ENCODE assay signal across 12 mouse cellular contexts in the genomic region with DNA sequence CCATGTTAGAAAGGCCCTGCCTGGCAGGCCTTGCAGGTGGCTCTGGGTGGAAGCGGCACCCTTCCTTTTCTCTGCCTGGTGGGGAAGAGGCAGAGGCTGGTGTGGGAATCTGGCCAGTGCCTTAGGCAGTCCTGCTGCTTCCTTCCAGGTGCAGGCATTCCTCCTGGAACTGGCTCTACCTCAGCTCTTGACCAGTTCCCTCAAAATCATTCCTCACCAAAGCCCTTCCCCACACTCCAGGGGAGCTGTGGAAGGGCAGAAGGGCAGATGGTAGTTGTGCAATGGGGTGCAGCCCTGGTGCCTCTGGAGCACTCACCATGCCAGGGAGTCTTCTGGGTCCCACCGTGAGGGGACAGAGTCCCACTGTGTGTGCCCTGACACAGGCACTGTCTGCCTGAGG. TPM values are rescaled to one million over a fixed set of nuclear protein-coding genes. Genes with fewer than 3 reads are reported as not detected.
DNase-seq lines count a peak whose midpoint lies in the region; ATAC-seq and TF ChIP-seq lines count a peak whose summit lies in the region.
"Had no signal": no experiment of that assay in that cellular context is flagged by ENCODE, and none has a peak within 500 bp of the region (broad histone marks: within the 10 kb centered on the region; RNA-seq: fewer than 3 reads in every experiment).

No protein-coding gene starts in this region.

- no peak overlapping the region for H3K4me2 ChIP-seq in lung, embryonic 15.5 days
- H3K4me2 ChIP-seq in forebrain, postnatal 0 days (ENCODE audit: low read depth), result peak overlapping the region; percentile 34
- H3K4me2 ChIP-seq in stomach, embryonic 14.5 days (replicated peaks; ENCODE audit: low read depth, low read length), result no peak overlapping the region

- no peak overlapping the region for H3K9ac ChIP-seq in lung, embryonic 15.5 days
- no peak overlapping the region for H3K9ac ChIP-seq in forebrain, postnatal 0 days
- H3K9ac ChIP-seq in stomach, embryonic 14.5 days (replicated peaks; ENCODE audit: low read depth, low read length), result no peak overlapping the region

- TF ChIP-seq CTCF in lung, adult 2 months (IDR thresholded peaks at IDR 0.05; ENCODE audit: insufficient read depth, low read length), result no peak
- no peak for TF ChIP-seq CTCF in forebrain, postnatal 0 days (IDR thresholded peaks at IDR 0.05; ENCODE audit: low read depth)

- no peaks in the 10 kb centered on the region for H3K36me3 ChIP-seq in heart, embryonic 10.5 days
- no peaks in the 10 kb centered on the region for H3K36me3 ChIP-seq in lung, embryonic 15.5 days
- H3K36me3 ChIP-seq in forebrain, postnatal 0 days (ENCODE audit: insufficient read depth), result no peaks in the 10 kb centered on the region; the same call in 1 of the 2 replicates
- no peaks in the 10 kb centered on the region for H3K36me3 ChIP-seq in stomach, embryonic 14.5 days (ENCODE audit: control insufficient read depth, insufficient read depth, low read length)

- no peak overlapping the region for H3K4me3 ChIP-seq in heart, embryonic 10.5 days
- no peak overlapping the region for H3K4me3 ChIP-seq in lung, embryonic 15.5 days
- H3K4me3 ChIP-seq in lung, adult 2 months (replicated peaks; ENCODE audit: extremely low read depth, low read depth, low read length), result no peak overlapping the region
- H3K4me3 ChIP-seq in forebrain, postnatal 0 days (ENCODE audit: low read depth, low read length), result no peak overlapping the region
- no peak overlapping the region for H3K4me3 ChIP-seq in stomach, embryonic 14.5 days (ENCODE audit: low read depth, low read length)

- no peaks in the 10 kb centered on the region for H3K9me3 ChIP-seq in heart, embryonic 10.5 days
- H3K9me3 ChIP-seq in lung, embryonic 15.5 days, result no peaks in the 10 kb centered on the region
- no peaks in the 10 kb centered on the region for H3K9me3 ChIP-seq in forebrain, postnatal 0 days (ENCODE audit: low read length)
- no peaks in the 10 kb centered on the region for H3K9me3 ChIP-seq in stomach, embryonic 14.5 days (ENCODE audit: control insufficient read depth, low read depth, low read length)

- no peak for ATAC-seq in lung, embryonic 15.5 days (ENCODE audit: borderline replicate concordance, extremely low read depth, low FRiP score, low TSS enrichment)
- ATAC-seq in forebrain, postnatal 0 days, result no peak
- ATAC-seq in stomach, embryonic 14.5 days (ENCODE audit: insufficient number of reproducible peaks, insufficient read depth, low FRiP score, low read depth), result no peak
- ATAC-seq: inflammation-experienced regulatory T-cells, adult 6 months had no signal

- 73% methylated on average over 2 of the region's 2 CpGs for WGBS in heart, embryonic 10.5 days
- WGBS in lung, embryonic 15.5 days, result 60% methylated on average over 2 of the region's 2 CpGs
- 42% methylated on average over 2 of the region's 2 CpGs for WGBS in lung, adult 2 months
- 70% methylated on average over 2 of the region's 2 CpGs for WGBS in forebrain, postnatal 0 days
- 75% methylated on average over 2 of the region's 2 CpGs for WGBS in stomach, embryonic 14.5 days

- DNase-seq in heart, embryonic 10.5 days (ENCODE audit: low spot score), result no peak
- DNase-seq in heart, adult 18-20 months, result no peak
- DNase-seq in lung, adult 2 months, result no peak
- DNase-seq in forebrain, postnatal 0 days, result no peak
- DNase-seq in thymus, postnatal 25 days, result no peak
- no peak for DNase-seq in retina, postnatal 1 day
- DNase-seq: adrenal gland, postnatal 10 days; cerebellum, adult 11 months; right cerebral cortex, postnatal 14 days had no signal

- H3K27ac ChIP-seq in heart, embryonic 10.5 days, result peak overlapping the region; percentile 33; the same call in 1 of the 2 replicates
- H3K27ac ChIP-seq in lung, embryonic 15.5 days, result peak overlapping the region; percentile 45; the same call in 1 of the 2 replicates
- peak overlapping the region; percentile 75 for H3K27ac ChIP-seq in forebrain, postnatal 0 days (ENCODE audit: low read depth, low read length)
- H3K27ac ChIP-seq in stomach, embryonic 14.5 days (ENCODE audit: low read length), result peak overlapping the region; percentile 78; the same call in 1 of the 2 replicates

- peaks cover 52% of the 10 kb centered on the region for H3K27me3 ChIP-seq in heart, embryonic 10.5 days (ENCODE audit: insufficient read depth, poor library complexity, severe bottlenecking)
- H3K27me3 ChIP-seq in lung, embryonic 15.5 days, result no peaks in the 10 kb centered on the region
- H3K27me3 ChIP-seq in forebrain, postnatal 0 days (ENCODE audit: insufficient read depth, low read length), result no peaks in the 10 kb centered on the region
- no peaks in the 10 kb centered on the region for H3K27me3 ChIP-seq in stomach, embryonic 14.5 days (ENCODE audit: control insufficient read depth, insufficient read depth, low read length)

- H3K4me1 ChIP-seq in heart, embryonic 10.5 days, result peaks cover 64% of the 10 kb centered on the region
- peaks cover 47% of the 10 kb centered on the region for H3K4me1 ChIP-seq in lung, embryonic 15.5 days
- H3K4me1 ChIP-seq in lung, adult 2 months (ENCODE audit: control insufficient read depth, insufficient read depth, low read length), result peaks cover 24% of the 10 kb centered on the region
- H3K4me1 ChIP-seq in forebrain, postnatal 0 days (ENCODE audit: insufficient read depth), result peaks cover 60% of the 10 kb centered on the region
- H3K4me1 ChIP-seq in stomach, embryonic 14.5 days (ENCODE audit: control insufficient read depth, insufficient read depth, low read length), result peaks cover 55% of the 10 kb centered on the region

- no peak for TF ChIP-seq POLR2A in lung, adult 2 months (IDR thresholded peaks at IDR 0.05; ENCODE audit: borderline replicate concordance, extremely low read depth, low read depth, low read length)

RNA-seq across cellular contexts. Expression of a gene that starts 6.1 kb away (rescaled TPM):
- 11.6 and 13.1 TPM in 2 replicates for polyA plus RNA-seq in heart, embryonic 10.5 days (2016; fragmentation: Nextera tagmentation; extraction: Ambion mirVana)
- total RNA-seq in heart, adult 18-20 months (2021), result 10 to 100 TPM in 1 of 2 experiments, 1 to 10 TPM in 1; 6.5 to 10.7 TPM
- 26.2 and 28.9 TPM in 2 replicates for polyA plus RNA-seq in lung, embryonic 15.5 days (2015; fragmentation: Nextera tagmentation; extraction: Ambion mirVana)
- 83.7 and 92.9 TPM in 2 replicates for polyA plus RNA-seq in lung, adult 2 months (2012; rRNA removed)
- total RNA-seq in forebrain, postnatal 0 days (2014; rRNA removed), result 42.3 and 52.0 TPM in 2 replicates
- polyA plus RNA-seq in forebrain, postnatal 0 days (2015; fragmentation: Nextera tagmentation; extraction: Ambion mirVana), result 31.1 and 36.6 TPM in 2 replicates
- 27.6 and 28.0 TPM in 2 replicates for polyA plus RNA-seq in stomach, embryonic 14.5 days (2014; fragmentation: Nextera tagmentation; extraction: Ambion mirVana)

RNA-seq across cellular contexts. Expression of a gene that starts 23.2 kb away (rescaled TPM):
- 86.7 and 96.6 TPM in 2 replicates for polyA plus RNA-seq in heart, embryonic 10.5 days (2016; fragmentation: Nextera tagmentation; extraction: Ambion mirVana)
- 10 to 100 TPM; 27.8 to 30.2 TPM for total RNA-seq in heart, adult 18-20 months (2021)
- polyA plus RNA-seq in lung, embryonic 15.5 days (2015; fragmentation: Nextera tagmentation; extraction: Ambion mirVana), result 99.3 and 100 TPM in 2 replicates
- polyA plus RNA-seq in lung, adult 2 months (2012; rRNA removed), result 50.2 and 51.0 TPM in 2 replicates
- 91.1 and 91.9 TPM in 2 replicates for total RNA-seq in forebrain, postnatal 0 days (2014; rRNA removed)
- 102 and 105 TPM in 2 replicates for polyA plus RNA-seq in forebrain, postnatal 0 days (2015; fragmentation: Nextera tagmentation; extraction: Ambion mirVana)
- polyA plus RNA-seq in stomach, embryonic 14.5 days (2014; fragmentation: Nextera tagmentation; extraction: Ambion mirVana), result 85.9 and 89.5 TPM in 2 replicates
